Mouse (Mus musculus): ENCODE results near the gene Pkn3. TPM values are rescaled to one million over a fixed set of nuclear protein-coding genes. Genes with fewer than 3 reads are reported as not detected.
"Not testable (repeated sequence)": the region's sequence is repeated elsewhere in the genome, so short reads cannot be mapped to it uniquely, and the experiment has no call there.

Pkn3 gene
- polyA plus RNA-seq, 1 experiment, result 2.2 TPM

GRCm38 (mm10) chr2:30048101-30048501 is 29.4 kb upstream of the Pkn3 start:
- H3K4me1 ChIP-seq (ENCODE audit: control insufficient read depth, insufficient read depth, low read length), result no peaks in the 10 kb centered on the region; the same call in 1 of the 2 replicates
- H3K27ac ChIP-seq (ENCODE audit: insufficient read depth, low read length), result no peak overlapping the region
- H3K4me3 ChIP-seq (ENCODE audit: insufficient read depth, low read length), result peak overlapping the region; percentile 67
- TF ChIP-seq CTCF (IDR thresholded peaks at IDR 0.05; ENCODE audit: extremely low read depth, insufficient read depth, low read length) (no peak), POLR2A (IDR thresholded peaks at IDR 0.05; ENCODE audit: extremely low read depth, insufficient read depth, low read length) (no peak)

DNA sequence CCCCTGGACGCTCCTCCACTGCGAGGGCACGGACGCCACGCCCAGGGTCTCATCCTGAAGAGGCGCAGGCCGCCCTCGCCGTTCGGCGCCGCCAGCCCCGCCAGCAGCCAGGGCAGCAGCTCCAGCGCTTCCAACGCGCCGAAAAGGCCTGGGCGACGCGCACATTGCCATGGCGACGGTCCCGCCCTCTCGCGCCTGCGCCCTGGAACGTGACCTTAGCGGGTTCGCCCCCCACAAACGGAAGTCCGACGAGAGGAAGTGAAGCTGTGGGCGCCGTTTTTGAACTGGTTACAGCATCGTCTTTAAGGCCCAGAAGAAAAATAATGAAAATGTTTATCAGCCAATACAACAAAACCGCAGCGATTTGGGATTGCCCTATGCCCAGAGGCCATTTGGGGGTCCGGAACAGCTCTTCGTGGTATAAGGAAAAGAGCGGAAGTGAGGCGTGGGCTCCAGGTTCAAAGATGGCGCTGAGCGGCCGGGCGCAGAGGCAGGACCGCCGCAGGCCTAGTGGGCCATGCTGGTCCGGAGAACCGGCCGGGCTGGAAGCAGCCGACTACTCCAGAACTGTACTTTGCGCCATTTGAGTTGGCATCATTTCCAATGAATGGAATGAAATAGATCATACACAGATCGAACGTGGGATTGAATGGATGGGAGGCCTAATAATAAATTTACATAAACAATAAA is 28.6 kb upstream of the Pkn3 start, which contains the start of gene Wdr34:
Gene Wdr34, minus strand, starts transcription at position 183 of the 690 bp plus-strand sequence.
- no peak for TF ChIP-seq CTCF (IDR thresholded peaks at IDR 0.05; ENCODE audit: extremely low read depth, insufficient read depth, low read length)
- TF ChIP-seq POLR2A (IDR thresholded peaks at IDR 0.05; ENCODE audit: extremely low read depth, insufficient read depth, low read length), result peak; percentile 70; the same call in 1 of the 2 replicates

DNA sequence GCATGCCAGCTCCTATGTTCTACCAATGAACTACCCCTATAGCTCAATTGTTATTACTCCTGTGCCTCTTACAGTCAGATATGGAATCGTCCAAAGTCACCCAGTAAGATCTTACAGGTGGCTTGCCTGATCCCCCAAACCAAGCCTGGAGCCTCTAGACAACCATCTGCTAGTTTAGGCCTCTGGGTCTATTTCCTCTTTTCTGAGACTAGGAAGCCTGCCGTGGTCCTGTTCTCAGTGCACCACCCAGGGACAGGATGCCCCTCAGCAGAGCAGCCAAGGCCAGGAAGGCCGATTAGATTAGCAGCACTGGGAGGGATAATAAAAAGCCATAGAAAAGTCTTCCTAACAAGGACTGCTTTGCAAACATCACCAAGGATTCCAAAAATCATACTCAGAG is 27.7 kb upstream of the Pkn3 start:
- no peaks in the 10 kb centered on the region; the same call in 1 of the 2 replicates for H3K4me1 ChIP-seq (ENCODE audit: control insufficient read depth, insufficient read depth, low read length)
- H3K4me3 ChIP-seq (ENCODE audit: insufficient read depth, low read length), result no peak overlapping the region
- TF ChIP-seq CTCF (IDR thresholded peaks at IDR 0.05; ENCODE audit: extremely low read depth, insufficient read depth, low read length) (no peak), POLR2A (IDR thresholded peaks at IDR 0.05; ENCODE audit: extremely low read depth, insufficient read depth, low read length) (no peak)
- no peak overlapping the region for H3K27ac ChIP-seq (ENCODE audit: insufficient read depth, low read length)

More for the DNA sequence above, 28.6 kb upstream of the Pkn3 start, which contains the start of gene Wdr34:
- Histone ChIP-seq H3K4me1 (ENCODE audit: control insufficient read depth, insufficient read depth, low read length) (no peaks in the 10 kb centered on the region; the same call in 1 of the 2 replicates), H3K27ac (ENCODE audit: insufficient read depth, low read length) (peak within 1 kb of the TSS; percentile 92), H3K4me3 (ENCODE audit: insufficient read depth, low read length) (peak within 1 kb of the TSS; percentile 67)

GRCm38 (mm10) chr2:30051992-30052761 is 25.3 kb upstream of the Pkn3 start:
- Histone ChIP-seq H3K27ac (ENCODE audit: insufficient read depth, low read length) (no peak overlapping the region), H3K4me1 (ENCODE audit: control insufficient read depth, insufficient read depth, low read length) (no peaks in the 10 kb centered on the region; the same call in 1 of the 2 replicates), H3K4me3 (ENCODE audit: insufficient read depth, low read length) (no peak overlapping the region)
- TF ChIP-seq CTCF (IDR thresholded peaks at IDR 0.05; ENCODE audit: extremely low read depth, insufficient read depth, low read length), result 0 out of 2 replicates have a peak, but pooled peaks have one; percentile 6
- TF ChIP-seq POLR2A (IDR thresholded peaks at IDR 0.05; ENCODE audit: extremely low read depth, insufficient read depth, low read length), result no peak

DNA sequence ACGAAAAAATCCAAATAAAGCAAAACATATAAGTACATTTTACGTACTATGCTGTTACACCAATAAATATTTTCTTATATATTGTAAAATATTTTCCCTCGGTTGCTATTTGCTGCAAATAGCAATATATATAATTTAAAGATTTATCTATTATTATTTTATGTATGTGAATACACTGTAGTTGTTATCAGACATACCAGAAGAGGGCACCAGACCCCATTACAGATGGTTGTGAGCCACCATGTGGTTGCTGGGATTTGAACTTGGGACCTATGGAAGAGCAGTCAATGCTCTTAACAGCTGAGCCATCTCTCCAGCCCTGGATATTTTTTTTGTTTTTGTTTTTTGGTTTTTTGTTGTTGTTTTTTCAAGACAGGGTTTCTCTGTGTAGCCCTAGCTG is 22.2 kb upstream of the Pkn3 start:
- not testable (repeated sequence) for H3K4me3 ChIP-seq (ENCODE audit: insufficient read depth, low read length); H3K4me1 ChIP-seq (ENCODE audit: control insufficient read depth, insufficient read depth, low read length); H3K27ac ChIP-seq (ENCODE audit: insufficient read depth, low read length)

DNA sequence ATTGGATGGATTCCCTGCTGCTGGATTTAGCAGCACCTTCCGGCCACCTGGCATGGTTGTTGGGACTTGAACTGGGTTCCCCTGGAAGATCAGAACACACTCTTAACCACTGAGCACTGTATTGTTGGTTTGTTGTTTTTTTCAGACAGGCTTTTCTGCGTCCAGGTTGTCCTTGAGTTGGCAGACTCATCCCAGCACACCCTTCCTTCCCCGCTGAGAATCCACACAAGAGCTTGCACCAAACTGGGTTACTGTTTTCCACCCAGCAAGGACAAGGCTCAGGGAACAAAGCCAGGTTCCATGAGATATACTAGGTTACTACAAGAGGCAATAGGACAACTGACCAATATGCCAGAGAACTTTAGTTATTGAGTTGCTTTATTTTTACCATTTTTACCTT is 20.7 kb upstream of the Pkn3 start:
- H3K4me1 ChIP-seq (ENCODE audit: control insufficient read depth, insufficient read depth, low read length), result no peaks in the 10 kb centered on the region
- no peak for TF ChIP-seq POLR2A (IDR thresholded peaks at IDR 0.05; ENCODE audit: extremely low read depth, insufficient read depth, low read length)
- TF ChIP-seq CTCF (IDR thresholded peaks at IDR 0.05; ENCODE audit: extremely low read depth, insufficient read depth, low read length), result no peak
- H3K4me3 ChIP-seq (ENCODE audit: insufficient read depth, low read length), result no peak overlapping the region
- H3K27ac ChIP-seq (ENCODE audit: insufficient read depth, low read length), result no peak overlapping the region

GRCm38 (mm10) chr2:30057223-30057904 is 20.1 kb upstream of the Pkn3 start, which contains the start of gene Set:
TSS of gene Set (plus strand) at chr2:30057378.
- no peak within 1 kb of the TSS for H3K27ac ChIP-seq (ENCODE audit: insufficient read depth, low read length)
- TF ChIP-seq CTCF (IDR thresholded peaks at IDR 0.05; ENCODE audit: extremely low read depth, insufficient read depth, low read length), result no peak
- no peak within 1 kb of the TSS for H3K4me3 ChIP-seq (ENCODE audit: insufficient read depth, low read length)
- H3K4me1 ChIP-seq (ENCODE audit: control insufficient read depth, insufficient read depth, low read length), result no peaks in the 10 kb centered on the region

GRCm38 (mm10) chr2:30058418-30058817 is 19.1 kb upstream of the Pkn3 start:
- TF ChIP-seq POLR2A (IDR thresholded peaks at IDR 0.05; ENCODE audit: extremely low read depth, insufficient read depth, low read length) (no peak), CTCF (IDR thresholded peaks at IDR 0.05; ENCODE audit: extremely low read depth, insufficient read depth, low read length) (no peak)

More at GRCm38 (mm10) chr2:30058418-30058817, 19.1 kb upstream of the Pkn3 start:
- Histone ChIP-seq H3K27ac (ENCODE audit: insufficient read depth, low read length) (no peak overlapping the region), H3K4me3 (ENCODE audit: insufficient read depth, low read length) (no peak overlapping the region), H3K4me1 (ENCODE audit: control insufficient read depth, insufficient read depth, low read length) (peaks cover 3% of the 10 kb centered on the region; the same call in 1 of the 2 replicates)

Data from cortical plate, adult 2 months (tissue).